Comparison of ENCODE assay signal across 8 mouse cellular contexts in genomic region chr15:97789761-97790505, GRCm38 (mm10).
DNase-seq lines count a peak whose midpoint lies in the region; ATAC-seq lines count a peak whose summit lies in the region.

No protein-coding gene starts in this region.

- peak; percentile 42 for ATAC-seq in frontal cortex, adult (ENCODE audit: low TSS enrichment)

- DNase-seq in frontal cortex, postnatal 25 days (ENCODE audit: low spot score in 2 of 2): no peak
- DNase-seq in right cerebral cortex, adult 18-20 months: peak; percentile 72
- DNase-seq in right cerebral cortex, postnatal 25 days: no peak
- peak; percentile 72 to 78 for DNase-seq in cerebellum, adult 18-20 months
- peak; percentile 82 for DNase-seq in induced T-regulatory cell, adult 2 months (ENCODE audit: low read depth)
- peak; percentile 74 for DNase-seq in lung, postnatal 14 days
- DNase-seq in thymus, postnatal 25 days: peak; percentile 73

Comparison
In these comparisons a context has a peak if more than half of its experiments do, and no peak if none do; other contexts are left out.
1. DNase-seq: peak in right cerebral cortex, adult 18-20 months (single experiment), cerebellum, adult 18-20 months (2 of 2), induced T-regulatory cell, adult 2 months (single experiment), lung, postnatal 14 days (single experiment) and thymus, postnatal 25 days (single experiment); none in frontal cortex, postnatal 25 days (0 of 2) and right cerebral cortex, postnatal 25 days (single experiment).